Mouse (Mus musculus): ENCODE measurements around the gene Npm1.
A peak's percentile ranks its signal among the peaks of the same experiment; 100 is the strongest.

The Npm1 gene

GRCm38 (mm10) chr11:33146143-33146497, 16.9 kb downstream of the Npm1 start:
- peak; percentile 91 for DNase-seq (ENCODE audit: low read depth, low spot score)

DNA sequence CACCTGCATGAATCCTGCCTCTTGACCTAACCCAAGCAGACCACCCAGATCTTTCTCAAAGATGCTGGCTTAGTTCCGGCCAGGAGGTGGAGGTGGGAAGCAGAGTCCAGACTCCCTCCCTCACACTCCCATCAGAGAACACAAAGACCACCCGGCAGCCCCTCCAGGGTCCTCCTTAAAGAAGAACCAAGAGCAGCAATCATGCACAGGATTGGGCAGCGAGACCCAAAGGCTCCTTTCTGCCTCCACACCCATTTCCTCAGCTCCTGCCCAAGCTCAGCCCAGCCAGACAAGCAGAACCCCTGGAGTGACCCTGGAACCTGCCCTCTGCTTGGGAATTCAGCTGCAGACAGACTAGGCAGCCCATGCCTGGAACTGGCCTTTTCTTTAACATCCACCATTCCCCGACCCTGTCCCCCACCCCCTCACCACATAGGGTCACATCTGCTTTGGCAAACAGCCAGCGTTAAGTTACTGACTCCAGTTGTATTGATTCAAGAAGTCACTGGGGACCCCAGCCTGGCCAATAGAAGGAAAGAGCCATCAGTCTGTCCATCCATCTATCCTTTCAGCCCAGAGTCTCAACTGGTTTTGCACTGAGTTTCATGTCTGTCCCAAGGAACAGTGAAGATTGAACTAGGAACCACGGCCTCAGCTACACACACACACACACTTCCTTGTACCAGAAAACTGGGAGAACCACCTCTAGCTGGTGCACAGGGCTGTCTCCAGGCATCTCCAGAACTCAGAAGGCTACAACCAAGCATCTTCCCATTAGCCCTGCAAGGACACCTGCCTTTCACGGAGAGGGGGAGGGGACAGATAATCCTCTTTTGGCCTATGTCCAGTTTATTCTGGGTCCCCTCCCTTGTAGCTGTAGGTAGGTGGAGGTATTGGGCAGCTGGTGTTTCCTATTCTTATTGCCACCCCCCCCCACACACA, 17.5 kb downstream of the Npm1 start:
- no peak for DNase-seq (ENCODE audit: low read depth, low spot score)

DNA sequence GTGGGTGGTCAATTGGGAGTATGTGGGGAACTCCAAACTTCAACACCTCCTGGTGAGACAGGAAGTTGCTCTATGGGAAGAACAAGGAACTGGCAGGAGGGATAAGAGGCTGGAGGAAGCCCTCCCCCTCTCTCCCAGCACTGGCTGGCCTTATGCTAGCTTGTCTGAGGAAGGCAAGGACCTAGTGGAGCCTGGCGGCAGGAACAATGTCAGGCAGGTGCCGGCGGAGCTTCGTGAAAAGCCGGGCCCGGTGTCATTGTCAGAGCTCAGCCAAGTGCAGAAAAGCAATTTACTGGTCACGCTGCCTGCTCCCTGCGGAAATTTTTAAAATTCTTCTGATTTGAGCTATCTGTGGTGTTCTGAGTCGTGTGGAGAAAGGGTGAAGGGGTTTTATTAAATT, 19.1 kb downstream of the Npm1 start:
- DNase-seq (ENCODE audit: low read depth, low spot score) = no peak

- no peak for DNase-seq (ENCODE audit: low read depth, low spot score)
Observed at GRCm38 (mm10) chr11:33142801-33143200, 20.2 kb downstream of the Npm1 start.

DNA sequence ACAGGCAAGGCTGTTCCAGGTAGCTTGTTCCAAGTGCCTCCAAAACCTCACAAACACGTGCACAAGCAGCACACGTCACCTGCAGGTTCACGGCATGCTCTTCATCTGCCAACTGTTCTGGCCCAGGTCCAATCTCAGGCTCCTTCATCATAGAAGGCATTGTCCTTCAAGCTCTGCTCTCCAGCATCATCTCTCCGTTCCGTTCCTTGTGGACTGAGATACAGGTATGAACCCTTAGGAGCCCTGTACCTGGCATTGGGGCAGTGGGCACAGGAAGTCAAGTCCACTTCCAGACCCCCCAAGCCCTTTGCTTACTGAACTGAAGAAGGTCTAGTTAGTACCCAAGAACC, 22.9 kb downstream of the Npm1 start:
- no peak for DNase-seq (ENCODE audit: low read depth, low spot score)

DNA sequence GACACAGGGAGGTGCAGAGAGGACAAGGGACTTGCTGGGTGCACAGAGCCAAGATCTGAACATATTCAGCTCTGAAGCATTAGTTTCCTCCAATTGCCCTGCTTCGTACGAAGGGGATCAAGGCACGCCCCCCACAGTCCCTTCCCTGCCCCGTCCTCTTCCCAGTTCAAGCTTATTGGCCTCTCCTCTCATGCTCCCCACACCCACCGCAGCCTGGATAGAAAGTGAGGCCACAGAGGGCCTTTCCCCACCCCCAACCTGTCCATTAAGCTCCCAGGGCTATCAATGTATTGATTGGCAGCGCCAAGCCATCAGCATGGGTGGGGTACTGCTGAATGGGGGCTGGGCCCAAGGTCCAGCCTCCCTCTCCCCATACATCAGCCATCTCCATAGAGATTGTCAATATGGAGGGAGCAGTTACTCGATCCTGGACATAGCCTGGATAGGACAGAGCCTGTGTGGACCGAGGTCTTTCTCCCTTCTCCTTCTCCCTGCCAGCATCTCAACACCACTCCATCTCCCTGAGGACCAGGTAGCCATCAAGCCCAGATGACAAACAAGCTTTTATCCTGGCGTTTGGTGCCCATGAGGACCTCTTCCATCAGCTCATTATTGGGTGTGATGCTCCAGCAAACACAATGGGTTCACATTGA, 23.4 kb downstream of the Npm1 start:
- DNase-seq (ENCODE audit: low read depth, low spot score) = no peak

GRCm38 (mm10) chr11:33138686-33139085, 24.3 kb downstream of the Npm1 start:
- DNase-seq (ENCODE audit: low read depth, low spot score) = no peak

GRCm38 (mm10) chr11:33134391-33134986, 28.5 kb downstream of the Npm1 start:
- no peak for DNase-seq (ENCODE audit: low read depth, low spot score)

- no peak for DNase-seq (ENCODE audit: low read depth, low spot score)
Observed at GRCm38 (mm10) chr11:33132619-33133338, 30.2 kb downstream of the Npm1 start.

GRCm38 (mm10) chr11:33127058-33127457, 35.9 kb downstream of the Npm1 start:
- no peak for DNase-seq (ENCODE audit: low read depth, low spot score)

DNA sequence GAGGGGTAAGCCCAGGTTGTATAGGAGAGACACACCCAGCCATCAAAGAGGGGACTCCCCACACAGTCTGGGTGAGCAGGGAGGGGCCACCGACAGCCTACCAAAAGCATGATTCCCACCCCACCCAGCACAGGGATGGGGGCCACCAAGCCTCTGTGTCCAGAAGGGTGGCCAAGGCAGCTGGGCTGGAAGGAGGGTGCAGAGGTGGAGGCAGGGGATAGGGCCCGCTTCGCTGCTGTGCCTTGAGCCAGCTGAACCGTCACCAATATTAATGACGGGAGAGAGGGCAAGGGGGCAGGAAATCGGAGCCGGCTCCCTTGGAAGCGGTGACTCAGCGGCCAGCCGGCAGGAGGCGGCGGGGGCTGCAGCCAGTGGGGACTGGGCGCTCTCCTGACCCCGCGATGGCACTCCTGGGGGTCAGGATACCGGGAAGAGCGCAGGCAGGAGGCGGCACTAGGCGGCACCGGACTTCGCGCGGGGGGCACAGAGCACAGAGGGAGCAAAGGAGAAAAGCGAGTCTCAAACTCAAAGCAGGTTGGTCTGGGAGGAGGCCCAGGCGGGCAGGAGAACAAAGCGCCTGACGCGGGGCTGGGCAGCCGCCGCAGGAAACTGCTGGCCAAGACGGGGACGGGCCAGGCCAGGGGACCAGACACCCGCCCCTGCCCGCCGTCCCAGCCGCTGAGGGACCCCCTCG, 40.3 kb downstream of the Npm1 start:
- no peak for DNase-seq (ENCODE audit: low read depth, low spot score)

GRCm38 (mm10) chr11:33119556-33119955, 43.5 kb downstream of the Npm1 start:
- DNase-seq (ENCODE audit: low read depth, low spot score) = no peak

DNA sequence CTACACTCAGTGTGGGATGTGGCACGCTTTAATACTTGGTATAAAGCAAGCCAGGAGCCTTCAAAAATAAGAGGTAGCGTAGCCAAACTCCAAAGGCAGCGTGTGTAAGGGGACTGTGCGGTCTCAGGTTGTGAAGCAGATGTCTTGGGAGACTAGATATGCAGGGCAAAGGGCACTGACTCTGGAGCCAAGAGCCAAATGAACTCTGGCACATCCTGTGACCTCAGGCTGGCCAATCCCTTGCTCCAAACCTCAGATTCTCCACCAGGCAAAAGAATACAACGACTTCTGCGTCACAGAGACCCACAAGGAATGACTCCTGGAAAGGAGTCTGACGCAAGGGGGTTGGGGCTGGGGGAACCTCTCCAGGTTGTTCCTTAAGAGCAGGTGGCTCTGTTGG, 43.9 kb downstream of the Npm1 start:
- DNase-seq (ENCODE audit: low read depth, low spot score) = no peak

DNA sequence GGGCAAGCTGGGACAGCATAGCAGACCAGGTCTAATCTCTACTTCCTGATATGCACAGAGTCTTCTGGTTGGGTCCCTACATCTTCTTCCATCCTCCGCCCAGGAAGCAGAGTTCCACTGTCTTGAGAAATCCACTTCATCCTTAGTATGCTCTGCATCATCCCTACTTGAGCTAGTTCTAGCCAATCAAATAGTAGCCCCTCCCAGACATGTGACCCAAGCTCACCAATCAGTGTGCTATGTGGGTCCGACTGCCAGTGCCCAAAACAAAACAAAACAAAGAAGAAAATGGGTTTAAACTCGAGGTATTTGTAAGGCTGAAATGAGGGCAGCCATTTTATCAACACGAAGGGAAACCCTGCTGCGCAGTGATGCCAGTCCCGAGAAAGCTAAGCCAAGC, 44.5 kb downstream of the Npm1 start:
- DNase-seq (ENCODE audit: low read depth, low spot score) = no peak

- DNase-seq (ENCODE audit: low read depth, low spot score) = no peak
Observed at GRCm38 (mm10) chr11:33115796-33116195, 47.2 kb downstream of the Npm1 start.

DNA sequence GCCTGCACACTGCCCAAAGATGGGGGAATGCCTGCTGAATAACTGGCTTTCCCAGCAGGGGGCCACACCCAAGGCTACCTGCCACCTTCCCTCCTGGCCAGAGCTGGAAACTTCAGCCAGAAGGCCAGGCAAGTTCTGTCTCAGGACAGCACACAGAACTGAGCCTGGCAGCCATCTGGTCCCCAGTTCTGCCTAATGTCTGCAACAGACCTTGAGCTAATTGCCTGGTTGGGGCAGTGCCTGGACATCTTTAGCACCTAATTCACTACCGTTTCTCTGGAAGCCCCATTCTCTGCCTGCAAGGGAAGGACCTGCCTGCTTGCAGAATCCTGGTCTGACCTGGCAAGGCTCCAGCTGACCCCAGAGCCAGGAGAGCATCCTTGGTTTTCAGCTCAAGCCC, 50.6 kb downstream of the Npm1 start:
- DNase-seq (ENCODE audit: low read depth, low spot score) = no peak

DNA sequence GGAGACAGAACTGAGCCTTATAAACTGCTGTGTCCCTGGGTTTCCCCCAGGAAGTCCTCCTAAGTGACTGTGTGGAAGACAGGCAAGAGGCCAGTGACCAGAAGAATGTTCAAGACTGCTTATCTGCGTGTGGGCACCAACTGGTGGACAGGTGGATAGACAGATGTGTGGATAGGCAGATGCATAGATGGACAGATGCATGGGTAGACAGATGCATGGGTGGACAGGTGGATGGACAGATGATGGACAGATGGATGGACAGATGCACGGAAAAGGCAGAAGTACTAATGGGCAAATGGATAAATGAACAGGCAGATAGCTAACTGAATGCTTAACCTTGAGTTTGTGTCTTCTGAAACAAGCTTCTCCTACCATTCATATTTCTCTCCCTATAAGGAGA, 52.9 kb downstream of the Npm1 start:
- no peak for DNase-seq (ENCODE audit: low read depth, low spot score)

DNA sequence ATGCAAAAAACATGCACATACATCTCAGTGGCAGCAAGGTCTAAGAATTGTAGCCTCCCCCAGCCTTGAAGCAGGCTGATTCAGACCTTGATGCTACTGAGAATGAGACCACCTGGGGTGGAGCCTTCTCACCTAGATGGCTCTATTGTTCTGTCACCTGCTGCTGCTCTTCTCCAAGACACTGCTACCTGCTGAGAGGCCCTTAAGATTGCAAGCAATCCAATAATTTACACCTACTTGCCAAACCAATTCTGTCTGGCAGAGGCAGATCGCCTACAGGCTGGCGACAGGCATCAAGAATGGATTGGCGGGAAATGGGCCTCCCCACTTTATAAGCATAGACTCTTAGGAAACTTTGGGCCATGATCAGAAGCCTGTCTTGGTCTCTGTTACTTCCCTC, 55.5 kb downstream of the Npm1 start:
- no peak for DNase-seq (ENCODE audit: low read depth, low spot score)

DNA sequence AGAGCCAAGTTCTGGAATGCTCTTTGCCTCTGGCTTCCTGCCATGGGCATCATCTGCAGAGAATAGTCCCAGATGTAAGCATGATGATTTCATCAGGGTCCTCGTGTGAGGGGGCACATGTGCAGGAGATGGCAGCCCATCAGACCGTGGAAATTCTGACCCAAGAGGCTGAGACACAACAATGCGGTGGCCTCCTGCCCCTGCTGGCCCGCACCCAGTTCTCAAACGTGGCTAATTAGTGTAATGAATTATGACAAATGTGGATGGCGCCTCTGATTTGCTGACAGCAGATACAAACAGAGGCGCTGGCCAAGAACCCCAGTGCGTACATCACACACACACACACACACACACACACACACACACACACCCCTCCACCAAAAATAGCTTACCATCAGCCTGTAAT, 58.1 kb downstream of the Npm1 start:
- DNase-seq (ENCODE audit: low read depth, low spot score) = no peak

- no peak for DNase-seq (ENCODE audit: low read depth, low spot score)
Observed at GRCm38 (mm10) chr11:33103291-33103943, 59.6 kb downstream of the Npm1 start.

Data from telencephalon, adult 2 months (tissue).